Mouse (Mus musculus): Measurements from ENCODE around the gene Ilk.
"Not testable (repeated sequence)": the region's sequence is repeated elsewhere in the genome, so short reads cannot be mapped to it uniquely, and the experiment has no call there.

Gene Ilk

GRCm38 (mm10) chr7:105736264-105736901, at the start of gene Ilk:
TSS of gene Ilk (plus strand) at chr7:105736592.
- peak; percentile 94 for DNase-seq

- no peak for DNase-seq
These were observed 45.5 kb upstream of the Ilk start for GRCm38 (mm10) chr7:105690875-105691274.

- no peak for DNase-seq
These were observed 33.2 kb upstream of the Ilk start for GRCm38 (mm10) chr7:105703184-105703583.

- no peak for DNase-seq
These were observed 32.6 kb upstream of the Ilk start for GRCm38 (mm10) chr7:105703816-105704215.

- no peak for DNase-seq
These were observed 27.7 kb upstream of the Ilk start for GRCm38 (mm10) chr7:105708733-105709132.

- no peak for DNase-seq
These were observed 21.0 kb upstream of the Ilk start for GRCm38 (mm10) chr7:105715366-105715765.

- DNase-seq, result no peak
These were observed 14.5 kb upstream of the Ilk start for GRCm38 (mm10) chr7:105721916-105722315.

GRCm38 (mm10) chr7:105726144-105726979, 10.0 kb upstream of the Ilk start:
- DNase-seq, result peak; percentile 57

- DNase-seq, result no peak
These were observed 9.4 kb upstream of the Ilk start for GRCm38 (mm10) chr7:105726980-105727325.

GRCm38 (mm10) chr7:105728701-105729428, 7.5 kb upstream of the Ilk start:
- no peak for DNase-seq

- DNase-seq, result no peak
These were observed 2.6 kb upstream of the Ilk start for GRCm38 (mm10) chr7:105733836-105734235.

GRCm38 (mm10) chr7:105734826-105735225, 1.6 kb upstream of the Ilk start:
- DNase-seq, result no peak

- not testable (repeated sequence) for DNase-seq
These were observed 928 bp upstream of the Ilk start for GRCm38 (mm10) chr7:105735464-105735863.

- peak; percentile 46 for DNase-seq
These were observed 624 bp downstream of the Ilk start, which contains the start of gene Rrp8 for GRCm38 (mm10) chr7:105736911-105737521. TSS of gene Rrp8 (minus strand) at chr7:105737385.

GRCm38 (mm10) chr7:105737648-105738047, 1.3 kb downstream of the Ilk start:
- no peak for DNase-seq

- DNase-seq, result no peak
These were observed 1.9 kb downstream of the Ilk start for GRCm38 (mm10) chr7:105738286-105738685.

GRCm38 (mm10) chr7:105738948-105739347, 2.6 kb downstream of the Ilk start:
- peak; percentile 70 for DNase-seq

GRCm38 (mm10) chr7:105740089-105740795, 3.9 kb downstream of the Ilk start:
- no peak for DNase-seq

- DNase-seq, result no peak
These were observed 4.5 kb downstream of the Ilk start for GRCm38 (mm10) chr7:105740851-105741250.

GRCm38 (mm10) chr7:105741978-105742377, 5.6 kb downstream of the Ilk start:
- no peak for DNase-seq

GRCm38 (mm10) chr7:105742539-105743215, 6.3 kb downstream of the Ilk start:
- not testable (repeated sequence) for DNase-seq

Measured in lung, postnatal 14 days (tissue).